Mouse (Mus musculus) neural tube, embryonic 15.5 days (tissue): ENCODE measurements around the gene Trip10. TPM values are rescaled to one million over a fixed set of nuclear protein-coding genes. Genes with fewer than 3 reads are reported as not detected.

Experiments used
- microRNA-seq: library from miRNA; unstranded; fragments of <30 nt; microRNA quantifications from one replicate; pipeline ENCODE4, GENCODE M21; 2017
- polyA plus RNA-seq: library from polyadenylated mRNA; unstranded; fragments of >200 nt; fragmentation: Nextera tagmentation; extraction: Ambion mirVana; gene quantifications from 2 replicates; pipeline ENCODE4 v1.2.1, GENCODE M21; 2015

The Trip10 gene
- polyA plus RNA-seq, 1 experiment from 2014 or later = 9.3 TPM

Small RNA genes within 50 kb of the gene (microRNA-seq; reads per million reads assigned to microRNA genes)
- not detected for gene Mir6978

Other genes with a start within 250 kb of the Trip10 start
- 0.43 and 0.49 TPM in 2 replicates for gene Pspn, start 249.4 kb upstream of the Trip10 start, polyA plus RNA-seq
- gene Gtf2f1, start 238.2 kb upstream of the Trip10 start, polyA plus RNA-seq = 63.2 and 70.7 TPM in 2 replicates
- 0.26 and 0.46 TPM in 2 replicates for gene Gm17949, start 238.0 kb upstream of the Trip10 start, polyA plus RNA-seq
- gene Khsrp, start 217.9 kb upstream of the Trip10 start, polyA plus RNA-seq = 25.8 and 29.1 TPM in 2 replicates
- gene Slc25a41, start 207.8 kb upstream of the Trip10 start, polyA plus RNA-seq = not detected in 2 replicates
- gene Crb3, start 190.3 kb upstream of the Trip10 start, polyA plus RNA-seq = 1.6 and 10.2 TPM in 2 replicates
- 42.7 and 43.7 TPM in 2 replicates for gene Slc25a23, start 189.6 kb upstream of the Trip10 start, polyA plus RNA-seq
- 5.6 and 7.7 TPM in 2 replicates for gene Dennd1c, start 170.9 kb upstream of the Trip10 start, polyA plus RNA-seq
- gene Tubb4a, start 161.7 kb upstream of the Trip10 start, polyA plus RNA-seq = 309 and 350 TPM in 2 replicates
- 7.7 and 8.5 TPM in 2 replicates for gene Tnfsf9, start 144.1 kb upstream of the Trip10 start, polyA plus RNA-seq
- 1.7 and 1.8 TPM in 2 replicates for gene Cd70, start 99.7 kb upstream of the Trip10 start, polyA plus RNA-seq
- gene Tnfsf14, start 55.3 kb upstream of the Trip10 start, polyA plus RNA-seq = 0.37 TPM in 1 of 2 replicates, not detected in the other
- gene C3, start 21.3 kb upstream of the Trip10 start, polyA plus RNA-seq = 3.7 and 4.0 TPM in 2 replicates
- gene Gpr108, start 1.0 kb upstream of the Trip10 start, polyA plus RNA-seq = 23.3 and 27.6 TPM in 2 replicates
- gene Vav1, start 29.6 kb downstream of the Trip10 start, polyA plus RNA-seq = 1.6 and 10.9 TPM in 2 replicates
- 3.9 and 4.7 TPM in 2 replicates for gene Adgre1, start 109.2 kb downstream of the Trip10 start, polyA plus RNA-seq